Mouse (Mus musculus) kidney, adult 2 months (tissue): ENCODE data around the gene Elob. TPM values are rescaled to one million over a fixed set of nuclear protein-coding genes. Genes with fewer than 3 reads are reported as not detected.

Experiments used
- DNase-seq: peaks from one replicate; pipeline ENCODE4 v3.0.0; 2021
- H3K27ac ChIP-seq: fragments of 200-500 bp; 2 replicates; pipeline ENCODE4 v1.5.1; 2012; ENCODE audit warnings: low read depth, low read length, control low read depth, inconsistent platforms; ENCODE audit not compliant: insufficient read depth
- H3K27me3 ChIP-seq: fragments of 200-500 bp; replicated peaks from 2 replicates; pipeline ENCODE4 v1.6.1; 2012; ENCODE audit warnings: mild to moderate bottlenecking, moderate library complexity, low read length, inconsistent platforms; ENCODE audit not compliant: control insufficient read depth, insufficient read depth
- H3K36me3 ChIP-seq: fragments of 200-500 bp; 2 replicates; pipeline ENCODE4 v1.6.1; 2012; ENCODE audit warnings: mild to moderate bottlenecking, moderate library complexity, low read length, inconsistent platforms; ENCODE audit not compliant: control insufficient read depth, insufficient read depth
- H3K4me1 ChIP-seq: fragments of 200-500 bp; 2 replicates; pipeline ENCODE4 v1.6.1; 2011; ENCODE audit warnings: low read length; ENCODE audit not compliant: control insufficient read depth, insufficient read depth
- H3K4me3 ChIP-seq: fragments of 200-500 bp; 2 replicates; pipeline ENCODE4 v1.5.1; 2011; ENCODE audit warnings: mild to moderate bottlenecking, low read depth, low read length, control low read depth; ENCODE audit not compliant: insufficient read depth
- CTCF ChIP-seq: fragments of 200-500 bp; conservative IDR thresholded peaks from 2 replicates; pipeline ENCODE4 v1.5.1; 2011; ENCODE audit warnings: low read depth, mild to moderate bottlenecking, control low read depth, low read length, moderate library complexity, mixed read lengths; ENCODE audit not compliant: insufficient read depth, insufficient read length
- POLR2A ChIP-seq: fragments of 200-500 bp; IDR thresholded peaks from one replicate; pipeline ENCODE4 v1.6.1; 2011; ENCODE audit warnings: low read depth, low read length, control low read depth
- WGBS: fragments of 180-500 bp; shearing (Covaris S2); methylation state at CpG from one replicate; pipeline ENCODE4 v1.1.7; 2018; 5-methylcytosine and 5-hydroxymethylcytosine counted together
- polyA plus RNA-seq: library from polyadenylated mRNA; depleted of rRNA; stranded (reverse); fragments of >200 nt; gene quantifications from 2 replicates; pipeline ENCODE4 v1.2.3, GENCODE M21; 2012; rRNA removed

Elob gene
- polyA plus RNA-seq = 687 and 762 TPM in 2 replicates

- under 1% methylated on average over 37 of the region's 42 CpGs for WGBS
- H3K4me1 ChIP-seq = peaks cover 3% of the 10 kb centered on the region; the same call in 1 of the 2 replicates
- H3K4me3 ChIP-seq = peak within 1 kb of the TSS; percentile 78
- DNase-seq = peak; percentile 92
- H3K27me3 ChIP-seq = no peaks in the 10 kb centered on the region
- H3K36me3 ChIP-seq = no peaks in the 10 kb centered on the region
- TF ChIP-seq POLR2A = peak; percentile 30
- peak; percentile 63 for TF ChIP-seq CTCF
- peak within 1 kb of the TSS; percentile 96 for H3K27ac ChIP-seq
Observed at GRCm38 (mm10) chr17:23829064-23829619, at the start of gene Elob. Gene Elob (minus strand): TSS chr17:23829136.

GRCm38 (mm10) chr17:23877166-23877565, 48.2 kb upstream of the Elob start:
- Histone ChIP-seq H3K27me3 (no peaks in the 10 kb centered on the region), H3K4me3 (no peak overlapping the region), H3K4me1 (no peaks in the 10 kb centered on the region), H3K36me3 (no peaks in the 10 kb centered on the region), H3K27ac (no peak overlapping the region)
- no peak for TF ChIP-seq CTCF
- no peak for TF ChIP-seq POLR2A
- WGBS = 92% methylated on average over 2 of the region's 2 CpGs
- DNase-seq = no peak

- WGBS = 55% methylated on average over 3 of the region's 3 CpGs
- Histone ChIP-seq H3K27me3 (no peaks in the 10 kb centered on the region), H3K27ac (no peak overlapping the region), H3K4me3 (no peak overlapping the region), H3K4me1 (no peaks in the 10 kb centered on the region), H3K36me3 (no peaks in the 10 kb centered on the region)
- no peak for TF ChIP-seq POLR2A
- TF ChIP-seq CTCF = no peak
- DNase-seq = no peak
Observed at GRCm38 (mm10) chr17:23876741-23877140, 47.8 kb upstream of the Elob start.

GRCm38 (mm10) chr17:23873884-23874856, 45.2 kb upstream of the Elob start:
- H3K4me3 ChIP-seq = no peak overlapping the region
- DNase-seq = peak; percentile 65

GRCm38 (mm10) chr17:23868513-23868912, 39.6 kb upstream of the Elob start:
- no peak overlapping the region for H3K27ac ChIP-seq

More at GRCm38 (mm10) chr17:23873884-23874856, 45.2 kb upstream of the Elob start:
- Histone ChIP-seq H3K4me1 (no peaks in the 10 kb centered on the region), H3K27ac (no peak overlapping the region), H3K27me3 (no peaks in the 10 kb centered on the region), H3K36me3 (no peaks in the 10 kb centered on the region)
- TF ChIP-seq POLR2A = no peak
- peak; percentile 84 for TF ChIP-seq CTCF
- 38% methylated on average over 8 of the region's 8 CpGs for WGBS

GRCm38 (mm10) chr17:23867756-23868155, 38.8 kb upstream of the Elob start, which contains the start of gene Prss21:
Gene Prss21 (plus strand): TSS chr17:23868056.
- Histone ChIP-seq H3K27me3 (no peaks in the 10 kb centered on the region), H3K27ac (no peak within 1 kb of the TSS), H3K36me3 (no peaks in the 10 kb centered on the region), H3K4me3 (no peak within 1 kb of the TSS), H3K4me1 (no peaks in the 10 kb centered on the region)
- TF ChIP-seq CTCF = no peak
- no peak for TF ChIP-seq POLR2A
- DNase-seq = no peak
- 92% methylated on average over 15 of the region's 15 CpGs for WGBS

More at GRCm38 (mm10) chr17:23868513-23868912, 39.6 kb upstream of the Elob start:
- DNase-seq = no peak
- WGBS = 80% methylated on average over 11 of the region's 11 CpGs
- no peaks in the 10 kb centered on the region for H3K27me3 ChIP-seq
- no peak overlapping the region for H3K4me3 ChIP-seq
- TF ChIP-seq POLR2A (no peak), CTCF (no peak)
- no peaks in the 10 kb centered on the region for H3K4me1 ChIP-seq
- no peaks in the 10 kb centered on the region for H3K36me3 ChIP-seq

GRCm38 (mm10) chr17:23862926-23863325, 34.0 kb upstream of the Elob start:
- Histone ChIP-seq H3K27me3 (no peaks in the 10 kb centered on the region), H3K4me3 (no peak overlapping the region), H3K27ac (no peak overlapping the region), H3K4me1 (no peaks in the 10 kb centered on the region), H3K36me3 (no peaks in the 10 kb centered on the region)
- 93% methylated on average over 4 of the region's 4 CpGs for WGBS
- no peak for DNase-seq
- TF ChIP-seq CTCF (no peak), POLR2A (no peak)
